Mouse (Mus musculus) gastrocnemius, adult 8-10 months (tissue): ENCODE results near the gene C1qtnf1. TPM values are rescaled to one million over a fixed set of nuclear protein-coding genes. Genes with fewer than 3 reads are reported as not detected.

Experiments used
- DNase-seq, 2 experiments: peaks; one replicate each; pipeline ENCODE4 v3.0.0; 2022; ENCODE audit warnings: low spot score in 2 of 2
- total RNA-seq, 4 experiments: library from RNA; stranded (reverse); gene quantifications; 2 replicates each; pipeline ENCODE4 v1.2.4; 2022

C1qtnf1 gene
- total RNA-seq, 4 experiments from 2014 or later, result 4.0 to 8.9 (median 6.3) TPM

DNA sequence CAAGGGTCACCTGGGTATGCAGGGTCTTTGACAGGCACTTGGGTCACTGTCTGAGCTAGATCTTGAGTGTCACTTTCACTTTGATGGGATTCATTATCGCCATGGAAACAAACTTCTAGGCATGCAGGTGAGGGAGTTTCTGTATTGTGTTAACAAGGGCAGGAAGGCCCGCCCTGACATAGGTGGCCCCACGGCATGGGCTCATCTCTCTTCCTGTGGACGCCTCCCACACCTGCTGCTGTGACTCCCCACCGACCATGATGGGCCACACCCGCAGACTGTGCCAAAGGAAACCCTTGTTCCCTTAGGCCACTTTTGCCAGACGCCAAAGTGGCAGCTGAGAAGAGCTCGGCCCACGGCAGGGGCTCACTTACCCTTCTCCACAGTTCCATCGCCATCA, 17.5 kb upstream of the C1qtnf1 start:
- no peak for DNase-seq

DNA sequence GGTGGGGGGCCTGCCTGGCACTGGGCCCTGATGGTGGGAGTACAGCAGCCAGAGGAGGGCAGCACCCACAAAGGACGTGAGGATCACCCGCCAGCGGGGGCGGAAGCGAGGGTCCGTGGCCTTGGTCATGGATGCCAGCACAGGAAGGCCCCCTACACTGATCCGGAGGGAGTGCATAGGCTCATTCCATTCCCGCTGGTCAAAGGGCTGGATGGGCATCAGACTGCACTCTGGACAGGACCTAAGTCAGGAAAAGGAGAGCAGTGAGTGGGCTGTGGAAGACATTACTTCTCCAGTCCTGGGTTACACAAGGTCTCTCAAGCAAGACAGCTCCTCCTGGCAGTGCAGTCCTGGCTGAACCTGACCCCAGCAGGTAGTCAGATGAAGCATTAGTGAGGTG, 16.7 kb upstream of the C1qtnf1 start:
- DNase-seq, result no peak

DNA sequence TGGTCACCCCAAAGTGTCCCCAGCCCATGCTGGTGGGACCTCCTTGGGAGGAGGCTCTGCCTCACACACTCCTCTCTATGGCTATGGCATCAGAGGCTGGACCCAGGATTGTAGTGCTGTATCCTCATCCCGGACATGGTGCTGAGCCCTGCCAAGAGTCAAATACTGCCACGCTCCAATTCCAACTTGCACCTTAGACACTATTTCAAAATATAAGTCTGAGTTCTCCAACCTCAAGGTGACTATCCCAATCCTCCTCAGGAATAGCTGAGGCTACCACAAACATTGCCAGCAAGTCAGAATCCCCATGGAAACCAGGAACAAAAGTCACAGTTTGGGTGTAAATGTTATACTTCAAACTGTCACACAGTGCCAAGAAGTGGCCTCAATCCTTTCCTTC, 15.4 kb upstream of the C1qtnf1 start:
- DNase-seq, result no peak

DNA sequence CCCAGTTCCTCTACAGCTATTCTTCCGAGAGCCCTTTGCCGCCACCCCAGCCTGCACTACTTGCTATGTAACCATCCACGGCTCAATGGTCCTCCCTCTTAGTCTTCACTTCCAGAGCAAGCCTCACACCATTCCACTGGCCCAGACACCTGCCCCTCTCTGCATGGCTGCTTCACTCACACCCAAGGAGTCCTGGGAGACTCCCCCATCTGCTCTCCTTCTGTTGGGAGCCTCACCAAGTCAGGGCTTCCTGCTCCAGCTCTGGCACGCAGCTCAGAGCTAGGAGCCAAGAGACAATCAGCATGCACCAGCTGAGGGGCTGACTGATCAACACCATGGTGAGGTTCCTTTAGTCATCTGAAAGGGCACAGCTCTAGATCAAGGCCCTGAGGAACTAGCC, 14.9 kb upstream of the C1qtnf1 start:
- no peak for DNase-seq

DNA sequence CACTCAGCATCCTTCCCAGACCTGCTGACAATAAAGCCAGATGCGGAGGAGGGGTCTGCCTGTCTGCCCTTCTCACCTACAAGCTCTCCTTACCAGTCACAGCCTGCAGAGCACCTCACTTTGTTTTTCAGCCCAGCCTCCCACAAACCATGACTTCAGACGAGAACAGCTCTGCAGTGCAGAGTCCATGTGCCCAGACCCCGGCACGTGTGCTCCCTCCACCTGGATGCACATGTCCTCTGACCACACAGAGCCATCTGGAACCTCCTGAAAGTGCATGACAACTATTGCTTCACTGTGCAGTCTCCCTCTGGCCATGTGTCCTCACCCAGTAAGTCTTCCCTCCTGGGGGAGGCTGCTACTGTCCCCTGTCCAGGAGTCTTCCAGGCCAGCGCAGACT, 13.7 kb upstream of the C1qtnf1 start:
- no peak for DNase-seq

DNA sequence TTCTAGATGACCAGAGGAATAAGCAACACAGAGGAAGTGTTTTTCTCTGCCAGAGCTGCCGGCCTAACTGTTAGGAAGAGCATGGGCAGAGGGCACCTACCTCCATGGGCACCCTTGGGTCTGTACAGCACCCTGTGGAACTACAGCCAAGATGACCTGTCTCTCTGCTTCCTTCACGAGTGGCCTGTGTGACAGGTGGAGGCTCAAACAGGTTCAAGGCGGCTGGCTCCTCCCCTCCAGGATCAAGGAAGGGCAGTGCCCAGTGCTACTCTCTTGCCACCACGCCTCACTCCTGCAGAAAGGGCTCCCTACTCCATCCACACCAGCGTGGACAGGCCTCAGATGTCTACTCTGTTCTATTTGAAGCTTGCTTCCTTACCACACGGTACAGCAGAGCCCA, 12.4 kb upstream of the C1qtnf1 start:
- no peak for DNase-seq

DNA sequence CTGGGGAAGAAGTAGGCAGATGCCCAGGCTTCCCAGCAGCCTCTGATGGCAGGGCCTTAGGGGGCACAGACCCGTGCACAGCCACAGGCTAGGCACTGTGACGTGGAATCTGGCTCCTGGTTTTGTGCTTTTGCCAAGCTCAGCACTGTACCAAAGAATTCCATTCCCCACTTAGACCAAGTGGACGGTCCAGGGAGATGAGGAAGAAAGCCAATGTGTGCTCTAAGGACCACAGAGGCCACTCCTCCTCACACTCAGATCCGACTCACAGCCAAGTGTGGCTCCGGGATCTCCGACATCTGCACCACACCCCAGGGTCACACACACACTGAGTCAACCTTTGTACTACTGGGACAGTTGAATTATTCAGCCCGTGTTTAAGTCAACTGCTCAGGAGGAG, 12.0 kb upstream of the C1qtnf1 start:
- DNase-seq, result no peak

DNA sequence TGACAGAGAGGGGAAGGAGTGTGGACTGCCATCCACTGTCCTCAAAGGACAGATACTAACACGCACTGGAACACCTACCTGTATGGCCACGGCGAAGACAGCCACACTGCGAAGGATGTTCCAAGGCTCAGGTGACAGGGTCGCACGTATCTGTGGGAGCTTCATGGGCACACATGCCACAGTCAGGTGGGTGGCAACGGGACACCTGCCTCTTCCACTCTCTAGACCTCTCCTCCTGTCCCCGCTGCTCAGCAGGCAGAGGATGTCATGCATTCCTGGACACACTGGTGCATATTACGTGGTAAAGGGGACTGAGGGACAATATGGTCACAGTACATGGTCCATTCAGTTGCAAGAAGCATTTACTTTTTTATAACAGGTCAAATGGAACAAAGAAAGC, 10.5 kb upstream of the C1qtnf1 start:
- no peak for DNase-seq

DNA sequence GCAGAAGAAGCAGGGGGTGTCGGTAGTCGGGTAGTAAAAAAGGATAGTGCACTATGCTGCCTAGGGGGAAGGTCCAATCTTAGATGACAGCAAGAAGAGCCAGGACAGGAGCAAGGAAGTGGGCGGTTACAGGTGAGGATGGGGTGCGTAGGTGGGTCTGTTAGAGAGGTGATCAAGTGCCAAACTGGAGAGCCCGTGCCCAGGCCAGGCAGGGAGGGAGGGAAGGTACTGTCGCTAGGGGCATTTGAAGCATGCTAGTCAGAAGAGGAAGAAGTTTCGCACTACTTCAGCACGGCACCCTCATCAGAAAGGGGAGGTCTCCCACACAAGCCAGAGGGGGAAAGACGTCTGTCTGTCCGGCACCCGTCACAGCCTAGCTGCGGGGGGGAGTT, 9.6 kb upstream of the C1qtnf1 start:
- no peak for DNase-seq

DNA sequence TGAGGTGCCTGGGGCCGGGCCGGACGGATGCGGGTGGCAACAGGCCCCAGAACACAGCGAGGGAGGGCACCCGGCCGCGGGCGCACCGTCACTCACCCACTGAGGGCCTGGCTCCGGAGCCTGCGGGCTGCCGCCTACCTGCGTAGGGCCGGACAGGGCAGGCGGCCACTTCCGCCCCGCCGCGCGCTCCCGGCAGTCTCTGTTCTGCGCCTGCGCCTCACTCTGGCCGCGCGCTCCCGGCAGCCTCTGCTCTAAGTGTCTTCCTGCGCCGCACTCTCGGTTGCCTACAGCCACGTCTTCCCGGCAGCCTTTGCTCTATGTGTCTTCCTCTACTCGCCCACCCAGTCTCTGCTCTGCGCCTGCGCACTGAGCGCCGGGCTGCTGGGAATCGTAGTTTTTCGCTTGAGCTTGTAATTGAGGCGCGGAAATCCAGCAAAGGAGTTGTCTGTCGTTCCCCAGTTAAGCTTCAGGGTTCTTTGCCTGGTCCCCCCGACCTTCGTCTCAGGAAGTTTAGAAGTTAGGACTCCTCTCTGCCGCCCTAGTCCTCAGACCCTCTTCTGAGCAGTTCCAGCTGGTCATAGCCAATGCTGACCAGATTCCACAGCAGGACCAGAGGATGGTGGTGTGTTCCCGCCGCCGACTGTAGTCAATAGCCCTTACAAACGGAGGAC, 9.0 kb upstream of the C1qtnf1 start, which contains the start of gene Cant1:
Cant1 (minus strand) TSS at position 253 of the 671 bp plus-strand sequence.
- DNase-seq, result peak; percentile 94 to 98

DNA sequence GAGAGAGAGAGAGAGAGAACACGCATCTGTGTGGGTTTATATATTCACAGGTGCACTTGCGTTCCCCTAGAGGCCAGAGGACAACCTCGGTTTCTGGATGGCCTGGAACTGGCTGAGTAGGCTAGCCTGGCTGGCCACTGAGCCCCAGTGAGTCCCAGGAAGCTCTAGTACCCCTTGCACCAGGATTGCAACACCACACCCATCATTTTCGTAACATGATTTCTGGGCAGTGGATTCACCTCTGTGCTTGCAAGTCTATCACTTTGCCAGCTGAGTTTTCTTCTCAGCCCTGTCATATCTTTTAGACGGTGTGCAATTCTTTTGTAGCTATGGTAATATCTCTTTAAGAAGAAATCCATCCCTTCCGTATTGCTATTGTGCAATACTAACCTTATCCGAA, 7.7 kb upstream of the C1qtnf1 start:
- no peak for DNase-seq

DNA sequence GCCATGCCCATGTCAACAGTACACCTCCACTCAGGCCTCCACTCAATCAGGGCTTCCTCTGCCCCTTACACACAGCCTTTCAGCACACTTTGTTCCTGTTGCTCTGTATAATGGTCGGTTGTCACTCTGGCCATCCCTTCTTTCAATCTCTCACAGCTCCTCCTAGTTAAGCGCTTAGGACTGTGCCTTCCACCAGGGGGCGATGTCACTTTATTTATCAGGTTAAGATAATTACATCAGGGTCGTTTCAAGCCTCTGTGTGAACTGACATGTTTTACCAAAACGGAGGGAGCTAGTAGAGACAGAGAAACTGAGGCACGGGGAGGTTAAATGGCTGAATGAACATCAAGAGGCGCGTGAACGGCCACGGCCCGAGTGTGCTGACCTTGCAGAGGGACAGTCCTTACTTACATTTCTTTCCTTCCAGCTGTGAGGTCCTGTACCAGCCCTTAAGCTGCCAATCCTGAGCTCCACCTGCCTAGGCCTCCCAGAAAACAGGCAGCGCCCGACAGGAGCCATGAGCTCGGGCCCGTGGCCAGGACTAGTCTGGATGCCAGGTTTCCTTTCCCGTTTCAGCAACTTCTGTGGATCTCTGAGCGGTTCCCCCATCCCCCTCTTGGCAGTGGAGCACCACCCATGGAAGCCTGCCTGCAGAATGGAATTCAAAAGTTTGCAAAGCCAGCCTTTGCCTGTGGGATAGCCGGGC, 4.6 kb upstream of the C1qtnf1 start:
- DNase-seq, result peak; percentile 71 to 74

DNA sequence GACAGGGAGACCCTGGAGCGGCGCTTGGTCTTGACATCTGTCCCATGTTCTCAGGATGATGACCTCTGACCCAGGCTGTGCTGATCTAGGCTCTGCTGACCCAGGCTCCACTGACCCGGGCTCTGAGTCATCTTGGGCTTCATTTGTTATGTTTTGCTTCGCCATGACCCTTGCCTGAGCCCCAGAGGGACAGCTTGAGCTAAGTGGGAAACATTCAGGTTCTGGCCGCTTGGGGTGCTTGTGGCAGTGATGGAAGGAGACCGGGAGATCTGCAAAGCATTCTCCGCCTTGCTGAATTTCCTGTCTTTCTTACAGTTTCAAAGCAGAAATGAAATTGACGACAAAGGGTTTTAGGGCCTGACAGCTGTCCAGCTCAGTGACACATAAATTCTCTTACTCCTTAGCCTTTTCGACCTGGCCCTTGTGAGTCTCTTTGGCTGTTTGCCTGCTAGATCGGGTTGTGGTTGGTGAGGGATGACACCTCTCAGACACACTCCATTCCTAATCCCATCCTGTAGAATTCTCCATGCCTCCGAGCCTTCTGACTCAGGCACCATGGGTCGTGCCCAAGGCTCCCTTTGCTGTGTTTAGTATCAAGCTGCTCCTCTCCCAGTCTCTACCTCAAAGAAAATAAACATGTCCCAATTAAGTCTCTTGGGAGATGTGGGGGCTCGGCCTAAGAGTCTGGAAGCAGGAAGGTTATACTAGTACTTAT, 3.2 kb upstream of the C1qtnf1 start:
- DNase-seq, result no peak

DNA sequence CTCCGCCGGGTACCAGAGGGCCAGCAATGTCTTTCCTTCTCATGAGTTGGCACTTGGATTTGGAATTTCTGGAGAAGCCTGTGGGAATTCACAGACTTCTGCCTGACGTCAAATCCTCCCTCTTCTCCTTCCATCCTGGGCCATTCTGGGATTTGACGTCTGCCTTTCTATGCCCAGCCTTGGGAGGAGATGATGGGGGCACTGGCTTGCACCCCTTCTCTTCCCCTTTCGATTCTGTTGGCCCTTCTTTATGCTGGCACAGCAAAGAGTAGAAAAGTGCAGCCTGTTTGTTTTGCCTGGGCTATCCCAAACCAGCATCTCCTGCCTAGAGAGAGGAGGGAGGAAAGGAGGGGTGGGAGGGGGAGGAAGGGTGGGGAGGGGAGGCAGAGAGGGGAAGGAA, 1.2 kb upstream of the C1qtnf1 start:
- no peak for DNase-seq

DNA sequence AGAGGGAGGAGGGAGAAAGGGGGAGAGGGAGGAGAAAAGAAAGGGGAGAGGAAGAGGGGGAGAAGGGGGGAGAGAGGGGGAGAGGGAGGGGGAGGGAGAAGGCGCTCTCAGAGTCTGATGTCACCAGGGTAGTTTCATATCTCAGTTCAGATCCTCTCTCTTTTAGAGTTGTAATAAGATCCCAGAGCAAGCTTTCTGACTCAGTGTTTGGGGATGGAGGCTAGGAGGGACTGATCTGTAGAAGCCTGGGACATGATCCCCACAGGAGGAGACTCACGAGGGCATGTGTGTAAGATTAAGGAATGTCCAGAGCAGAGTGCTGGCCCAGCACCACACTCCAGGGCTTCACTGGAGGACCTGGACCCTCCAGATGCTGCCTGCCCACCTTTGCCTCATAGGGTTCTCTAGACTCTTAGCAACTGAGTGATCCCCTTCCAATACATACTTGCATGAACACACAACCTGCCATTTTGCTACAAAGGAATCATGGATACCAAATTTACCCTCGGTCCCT, 680 bp upstream of the C1qtnf1 start:
- DNase-seq, result no peak

DNA sequence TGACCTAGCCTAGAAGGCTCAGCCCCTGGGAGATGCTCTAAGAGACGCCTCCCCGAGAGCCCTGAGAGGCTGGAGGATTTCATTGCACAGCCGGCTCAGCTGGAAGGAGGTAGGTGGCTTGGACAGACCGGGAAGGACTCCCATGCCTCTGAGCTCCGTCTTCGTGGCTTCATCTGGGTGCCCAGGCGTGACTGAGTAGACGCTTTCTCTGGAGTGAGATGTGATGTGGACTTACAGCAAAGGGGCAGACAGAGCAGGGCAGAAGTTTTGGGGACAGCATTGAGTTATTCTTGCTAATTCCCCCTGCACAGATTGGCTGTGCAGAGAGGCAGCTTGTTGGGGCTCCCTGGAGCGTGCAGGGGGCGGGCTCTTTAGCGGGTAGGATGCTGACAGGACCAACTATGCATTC, 461 bp downstream of the C1qtnf1 start:
- DNase-seq, result peak in 1 of 2 experiments; percentile 36

DNA sequence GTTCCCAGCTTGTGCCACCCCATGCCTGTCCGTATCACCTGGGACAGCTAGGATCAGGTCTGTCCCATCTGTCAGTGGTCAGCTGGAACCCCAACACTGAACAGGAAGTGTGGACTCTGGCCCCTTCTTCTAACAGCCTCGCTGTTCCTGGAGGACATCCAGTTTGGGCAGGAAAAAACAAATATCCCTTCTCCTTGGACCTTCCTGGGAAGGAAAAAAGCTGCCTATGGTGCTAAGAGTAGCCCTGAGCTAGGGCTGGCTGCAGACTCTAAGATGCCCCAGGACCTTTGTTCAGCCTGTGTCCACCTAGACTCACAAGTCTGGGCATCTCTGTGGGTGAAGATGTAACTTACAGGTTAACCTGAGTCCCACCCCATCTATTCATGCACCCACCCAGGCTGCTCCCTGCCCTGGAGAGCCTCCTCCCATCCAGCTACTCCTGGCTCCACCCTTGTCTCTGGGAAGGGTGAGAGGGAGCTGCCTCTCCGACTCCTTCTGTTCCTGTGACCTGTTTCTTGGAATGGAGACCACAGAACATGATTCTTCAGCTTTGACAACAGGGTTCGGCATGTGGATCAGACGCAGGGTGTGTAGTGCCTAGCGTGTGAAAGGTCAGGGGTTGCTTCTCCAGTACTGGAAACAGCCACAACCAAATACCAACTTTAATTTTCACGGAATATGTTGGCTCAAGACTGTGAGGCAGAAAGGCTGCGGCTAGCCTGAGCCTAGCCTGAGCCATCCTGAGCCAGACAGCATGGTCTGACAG, 1.1 kb downstream of the C1qtnf1 start:
- no peak for DNase-seq

DNA sequence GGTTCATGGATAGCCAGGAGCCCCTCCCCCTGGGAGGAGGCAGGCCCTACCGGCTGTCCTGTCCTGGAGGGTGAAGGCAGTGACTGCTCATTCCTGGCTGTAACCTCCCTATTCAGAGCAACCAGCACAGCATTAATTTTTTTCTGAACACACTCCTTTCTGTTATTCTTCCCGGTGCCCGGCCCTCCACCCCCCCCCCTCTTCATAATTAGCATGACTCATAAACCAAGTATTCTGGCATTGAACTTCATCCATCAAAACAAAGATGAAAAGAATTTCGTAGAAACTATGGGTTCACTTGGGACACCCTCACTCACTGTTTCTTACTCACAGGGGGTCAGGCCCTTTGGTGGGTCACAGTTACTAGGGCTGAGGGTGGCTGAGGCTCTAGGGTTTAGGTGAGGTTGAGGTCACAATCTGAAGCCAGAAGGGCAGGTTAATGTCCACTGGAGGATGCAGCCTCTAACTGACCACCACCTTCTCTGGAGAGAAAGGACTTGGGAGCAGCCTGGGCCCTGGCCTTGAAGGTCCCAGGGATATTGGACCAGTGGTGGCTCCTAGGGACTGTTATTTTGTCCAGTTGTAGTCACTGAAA, 2.4 kb downstream of the C1qtnf1 start:
- DNase-seq, result no peak

DNA sequence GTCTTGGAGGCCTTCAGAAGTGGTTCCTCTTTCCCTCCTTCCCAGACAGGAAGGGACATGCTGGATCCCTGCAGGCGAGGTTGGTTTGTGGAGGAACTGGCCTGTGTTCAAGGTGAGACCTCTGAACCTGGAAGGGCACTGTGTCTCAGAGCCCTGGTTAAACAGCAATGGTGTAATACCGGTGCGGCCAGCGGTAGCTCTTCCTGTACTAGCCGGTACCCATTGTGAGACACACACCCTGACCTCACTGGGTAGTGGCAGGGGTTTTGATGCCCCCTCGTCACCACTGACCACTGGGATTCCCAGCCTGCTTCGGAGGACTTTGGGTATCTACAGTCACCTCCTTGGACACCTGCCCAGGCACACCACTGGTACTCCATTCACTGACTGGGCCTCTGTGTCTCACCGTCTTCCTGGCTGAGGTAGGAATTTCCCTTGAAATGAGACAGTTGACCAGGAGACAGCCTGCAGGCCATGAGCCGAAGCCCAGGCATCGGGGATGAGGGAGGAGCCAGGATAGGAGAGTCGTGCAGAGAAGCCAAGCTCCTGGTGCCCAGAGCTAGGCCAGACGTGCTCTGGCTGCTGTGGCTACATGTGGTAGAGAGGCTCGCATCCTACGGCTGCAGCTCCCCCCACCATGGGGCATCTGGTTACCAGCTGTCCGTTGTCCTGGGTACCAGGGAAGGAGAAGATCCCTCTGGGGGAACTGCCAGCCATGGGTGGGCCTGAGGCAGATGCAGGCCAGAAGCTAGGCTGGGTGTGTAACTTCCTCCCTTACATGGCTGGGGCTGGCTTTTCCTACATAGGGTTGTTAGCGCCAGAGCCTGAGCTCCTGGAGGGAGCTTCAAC, 3.3 kb downstream of the C1qtnf1 start:
- no peak for DNase-seq

DNA sequence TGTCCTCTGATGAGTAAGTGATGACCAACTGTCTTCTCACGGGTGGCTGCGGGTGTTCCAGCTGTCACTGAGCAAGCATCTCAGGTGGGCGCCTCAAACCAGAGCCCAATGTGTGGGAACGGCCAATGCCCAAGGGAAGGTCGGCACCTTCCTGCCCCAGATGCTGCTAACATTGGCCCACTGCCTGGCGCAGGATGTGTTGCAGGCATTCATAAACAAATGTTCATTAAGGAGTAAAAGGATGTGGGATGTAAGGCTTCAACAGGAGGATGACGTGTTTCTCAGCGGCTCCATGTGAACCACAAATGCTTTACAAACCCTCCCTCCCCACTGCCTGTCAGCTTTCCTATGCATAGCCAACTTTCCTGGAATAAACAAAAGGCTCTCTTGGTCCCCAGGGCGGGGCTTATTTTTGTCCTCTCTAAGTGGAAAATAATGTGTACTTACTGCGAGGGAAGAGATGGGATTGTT, 5.4 kb downstream of the C1qtnf1 start:
- DNase-seq, result no peak
